Mouse (Mus musculus) spleen, postnatal 4 days (tissue): Measurements from ENCODE around the gene Atl3.

Experiments
- DNase-seq, 2 experiments: peaks; one replicate each; pipeline ENCODE4 v3.0.0; 2022; ENCODE audit warnings: low spot score in 2 of 2

The Atl3 gene

DNA sequence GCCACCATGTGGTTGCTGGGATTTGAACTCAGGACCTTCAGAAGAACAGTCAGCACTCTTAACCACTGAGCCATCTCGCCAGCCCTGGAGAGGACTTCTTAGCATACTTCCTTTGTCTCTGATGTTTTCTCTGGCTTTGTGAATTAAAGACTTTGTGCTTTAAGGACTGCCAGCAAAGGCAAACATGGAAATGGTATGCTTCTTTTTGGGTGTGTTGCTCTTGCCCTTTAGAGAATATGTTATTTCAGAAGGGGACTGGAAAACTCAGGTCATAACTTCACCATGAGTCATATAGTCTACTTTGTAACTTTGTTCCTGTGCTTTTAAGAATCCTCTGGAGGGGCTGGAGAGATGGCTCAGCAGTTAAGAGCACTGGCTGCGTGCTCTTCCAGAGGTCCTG is 5.0 kb downstream of the Atl3 start:
- DNase-seq, result no peak

DNA sequence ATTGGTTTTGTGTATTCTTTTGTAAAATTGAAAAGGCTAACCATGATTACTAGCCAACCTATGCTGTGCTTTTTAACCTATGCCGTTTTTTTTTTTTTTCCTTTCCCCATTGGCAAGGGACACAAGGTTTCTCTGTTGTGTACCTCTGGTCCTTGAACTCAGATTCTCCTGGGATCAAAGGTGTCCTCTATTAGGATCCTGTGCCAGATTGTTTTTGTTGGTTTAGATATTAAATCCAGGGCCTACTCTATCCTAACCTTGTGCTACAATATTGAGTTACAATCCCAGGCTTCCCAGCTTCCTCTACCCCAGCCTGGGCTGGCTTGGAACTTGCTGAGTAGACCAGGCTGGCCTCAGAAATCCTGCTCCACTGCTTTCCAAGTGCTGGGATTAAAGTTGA is 6.9 kb downstream of the Atl3 start:
- DNase-seq, result no peak

DNA sequence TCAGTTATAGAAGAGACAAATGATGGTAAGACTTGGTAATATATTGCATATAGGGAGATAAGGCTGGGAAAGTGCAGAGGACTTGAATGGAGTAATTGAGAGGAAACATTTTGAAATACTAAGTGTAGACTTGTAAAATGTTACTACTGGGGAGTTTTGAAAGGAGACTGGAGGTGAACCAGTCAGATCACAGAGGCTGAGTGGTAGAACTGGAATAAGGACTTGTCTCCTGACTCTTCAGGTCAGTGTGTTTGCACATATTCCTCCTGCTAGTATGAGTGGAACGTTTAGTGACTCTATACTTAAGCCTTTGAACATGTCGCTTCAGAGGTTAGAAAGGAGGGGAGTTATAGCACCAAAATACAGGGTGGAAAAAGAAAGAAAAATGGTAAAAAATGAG is 8.6 kb downstream of the Atl3 start:
- DNase-seq, result no peak

DNA sequence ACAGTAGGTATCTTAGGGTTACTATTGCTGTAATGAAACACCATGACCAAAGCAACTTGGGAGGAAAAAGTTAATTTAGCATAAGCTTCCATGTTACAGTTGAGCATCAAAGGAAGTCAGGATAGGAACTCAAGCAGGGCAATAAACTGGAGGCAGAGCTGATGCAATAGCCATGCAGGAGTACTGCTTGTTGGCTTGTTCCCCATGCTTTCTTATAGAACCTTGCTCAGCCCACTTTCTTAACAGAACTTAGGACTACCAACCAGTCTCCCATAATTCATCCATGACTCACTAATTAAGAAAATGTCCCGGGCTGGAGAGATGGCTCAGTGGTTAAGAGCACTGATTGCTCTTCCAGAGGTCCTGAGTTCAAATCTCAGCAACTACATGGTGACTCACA is 12.5 kb downstream of the Atl3 start:
- no peak for DNase-seq

DNA sequence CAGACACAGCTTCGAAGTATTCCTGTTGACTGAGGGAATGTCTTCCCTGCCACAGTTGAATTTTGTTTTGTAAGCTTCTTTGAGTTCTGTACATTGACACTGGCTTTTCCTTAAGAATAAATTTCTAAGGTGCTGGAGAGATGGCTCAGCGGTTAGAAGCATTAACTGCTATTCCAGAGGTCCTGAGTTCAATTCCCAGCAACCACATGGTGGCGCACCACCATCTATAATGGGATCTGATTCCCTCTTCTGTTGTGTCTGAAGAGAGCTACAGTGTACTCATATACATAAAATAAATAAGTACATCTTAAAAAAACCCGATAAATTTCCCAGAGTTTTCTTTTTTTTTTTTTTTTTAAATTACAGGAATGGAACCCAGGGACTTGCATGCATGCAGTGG is 14.2 kb downstream of the Atl3 start:
- no peak for DNase-seq

DNA sequence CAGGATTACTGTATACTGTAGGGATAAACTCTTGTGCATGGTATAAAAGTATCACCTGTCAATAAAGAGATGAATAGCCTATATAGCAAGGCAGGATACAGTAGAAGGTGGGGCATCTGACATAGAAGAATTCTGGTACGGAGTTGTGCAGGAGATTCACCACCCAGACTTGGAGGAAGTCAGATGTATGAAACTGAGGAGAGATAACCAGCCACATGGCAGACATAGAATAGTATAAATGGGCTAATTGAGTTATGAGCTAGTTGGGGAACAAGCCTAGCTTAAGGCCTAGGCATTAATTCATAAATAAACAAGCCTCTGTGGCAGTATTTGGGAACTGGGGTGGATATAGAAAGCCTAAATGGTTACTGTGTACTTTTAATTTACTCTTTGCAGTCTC is 22.6 kb downstream of the Atl3 start:
- no peak for DNase-seq

DNA sequence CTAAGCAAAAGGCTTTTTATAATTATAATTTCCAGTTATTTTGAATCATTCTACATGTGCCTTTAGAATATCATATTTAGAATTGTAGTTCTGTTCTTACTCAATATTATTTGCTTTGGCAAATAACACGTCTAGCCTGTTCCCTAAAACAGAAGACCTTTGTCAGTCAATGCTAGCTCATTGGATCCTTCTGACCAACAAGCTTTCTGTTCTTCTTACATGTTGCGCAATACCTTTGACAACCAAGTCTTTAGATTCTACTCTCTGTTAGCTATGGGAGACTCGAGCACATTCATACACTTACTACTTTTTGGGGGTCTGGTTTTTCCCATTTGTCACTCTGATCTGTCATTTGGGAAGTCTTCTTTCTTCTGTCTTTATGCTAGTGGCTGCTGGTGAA is 27.8 kb downstream of the Atl3 start:
- DNase-seq, result no peak

DNA sequence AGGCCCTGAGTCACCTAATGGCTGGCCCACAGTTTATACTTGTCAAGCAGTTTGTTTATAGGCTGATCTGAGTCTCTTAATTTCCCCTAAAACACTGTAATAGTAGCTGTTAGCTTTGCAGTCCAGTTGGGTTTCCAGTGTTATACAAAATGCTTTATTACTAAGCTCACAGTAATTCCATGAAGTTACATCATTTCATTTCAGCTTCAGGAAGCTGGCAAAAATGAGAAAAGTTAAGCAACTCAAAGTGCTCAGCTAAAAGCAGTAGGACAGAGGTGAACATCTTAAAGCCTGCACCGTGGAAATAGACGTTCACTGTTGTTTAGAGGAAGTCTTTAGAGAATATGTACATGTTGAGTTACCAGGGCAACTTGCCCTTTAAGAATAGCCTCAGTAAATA is 29.0 kb downstream of the Atl3 start:
- no peak for DNase-seq

DNA sequence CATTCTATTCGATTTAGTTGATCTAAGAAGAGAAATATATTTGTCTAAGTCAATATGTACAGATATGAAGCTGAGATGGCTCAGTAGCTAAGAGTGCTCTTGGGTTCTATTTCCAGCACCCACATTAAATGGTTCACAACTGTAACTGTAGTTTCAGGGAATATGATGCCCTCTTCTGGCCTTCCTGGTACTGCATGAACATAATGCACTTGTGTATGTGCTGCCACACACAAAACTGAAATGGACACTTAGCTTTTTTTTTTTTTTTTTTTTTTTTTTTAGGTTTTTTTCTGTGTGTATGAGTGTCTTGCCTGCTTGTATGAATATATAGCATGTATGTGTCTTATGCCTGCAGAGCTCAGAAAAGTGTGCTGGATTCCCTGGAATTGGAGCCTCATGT is 29.5 kb downstream of the Atl3 start:
- DNase-seq, result peak in 1 of 2 experiments; percentile 22

DNA sequence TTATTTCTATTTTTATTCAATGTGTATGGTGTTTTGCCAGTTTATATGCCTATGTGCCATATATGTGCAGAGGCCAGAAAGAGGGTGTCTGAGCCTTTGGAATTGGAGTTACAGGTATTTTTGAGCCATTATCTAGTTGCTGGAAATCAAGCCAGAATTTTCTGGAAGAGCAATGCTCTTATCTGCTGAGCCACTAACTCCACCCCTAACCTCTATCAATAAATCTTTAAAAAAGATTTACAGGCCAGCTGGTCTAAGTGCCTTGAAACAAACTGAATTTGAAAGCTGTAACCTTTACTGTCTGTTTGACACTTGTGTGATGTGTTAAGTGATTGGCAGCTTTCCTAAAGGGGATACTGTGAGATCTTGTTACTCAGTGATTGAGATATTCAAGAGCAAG is 29.9 kb downstream of the Atl3 start:
- no peak for DNase-seq

DNA sequence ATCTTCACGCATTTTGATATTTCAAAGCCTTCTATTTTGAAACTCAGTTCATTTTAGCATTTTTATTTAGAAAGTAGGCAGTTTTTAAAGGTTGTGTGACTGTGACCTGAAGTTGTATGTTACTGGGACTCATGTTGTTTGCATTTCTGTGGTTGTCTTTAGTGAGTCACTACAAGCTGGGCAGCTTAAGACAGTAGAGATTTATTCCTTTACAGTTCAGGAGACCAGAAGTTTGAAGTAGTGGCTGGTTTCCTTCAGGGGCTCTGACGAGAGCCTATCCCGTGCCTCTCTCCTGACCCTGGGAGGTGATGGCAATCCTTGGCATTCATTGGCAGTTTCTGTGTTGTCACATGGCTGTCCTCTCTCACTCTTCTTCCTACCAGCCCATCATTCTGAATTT is 31.0 kb downstream of the Atl3 start:
- no peak for DNase-seq

DNA sequence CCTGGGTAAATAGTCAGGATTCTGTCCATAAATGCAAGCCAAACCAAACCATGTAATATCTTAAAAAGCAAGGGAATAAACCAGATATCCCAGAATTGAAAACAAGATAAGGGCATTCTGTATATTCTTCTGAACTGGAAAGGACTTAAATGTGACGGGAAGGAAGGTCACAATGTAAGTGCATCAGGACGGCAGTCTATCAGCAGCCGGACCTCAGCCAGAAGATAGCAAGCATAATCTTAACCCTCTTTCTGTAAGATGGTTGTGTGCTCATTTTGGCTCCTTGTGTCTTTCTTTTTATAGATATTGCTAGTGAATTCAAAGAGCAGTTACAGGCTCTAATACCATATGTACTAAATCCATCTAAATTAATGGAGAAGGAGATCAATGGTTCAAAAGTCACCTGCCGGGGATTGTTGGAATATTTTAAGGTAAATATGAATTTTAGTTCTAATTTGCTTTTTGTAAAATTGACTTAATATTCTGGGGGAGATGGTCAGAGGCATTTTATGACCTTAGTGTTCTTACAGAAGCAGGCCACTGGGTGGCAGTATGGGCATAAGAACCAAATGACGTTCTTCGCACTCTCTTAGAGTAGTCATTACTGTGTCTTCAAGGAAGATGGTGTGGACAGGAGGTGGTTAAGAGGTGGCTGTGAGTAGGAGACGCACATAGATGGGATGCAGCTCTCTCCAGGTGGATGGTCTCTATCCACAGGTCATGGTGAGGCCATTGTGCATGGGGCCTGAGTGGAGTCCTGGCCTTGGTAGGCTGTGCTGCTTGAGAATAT is 35.0 kb downstream of the Atl3 start:
- peak; percentile 56 to 80 for DNase-seq

DNA sequence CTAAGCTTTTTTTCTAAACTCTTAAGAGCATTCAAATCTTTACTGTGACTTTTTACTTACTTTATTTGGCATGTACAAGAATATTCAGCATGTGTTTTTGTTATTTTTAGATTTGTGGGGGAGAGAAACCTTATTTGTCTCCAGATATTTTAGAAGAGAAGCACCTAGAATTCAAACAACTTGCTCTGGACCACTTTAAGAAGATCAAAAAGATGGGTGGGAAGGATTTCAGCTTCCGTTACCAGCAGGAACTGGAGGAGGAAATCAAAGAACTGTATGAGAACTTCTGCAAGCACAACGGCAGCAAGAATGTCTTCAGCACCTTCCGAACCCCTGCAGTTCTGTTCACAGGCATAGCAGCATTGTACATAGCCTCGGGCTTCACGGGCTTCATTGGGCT is 38.1 kb downstream of the Atl3 start:
- DNase-seq, result no peak

DNA sequence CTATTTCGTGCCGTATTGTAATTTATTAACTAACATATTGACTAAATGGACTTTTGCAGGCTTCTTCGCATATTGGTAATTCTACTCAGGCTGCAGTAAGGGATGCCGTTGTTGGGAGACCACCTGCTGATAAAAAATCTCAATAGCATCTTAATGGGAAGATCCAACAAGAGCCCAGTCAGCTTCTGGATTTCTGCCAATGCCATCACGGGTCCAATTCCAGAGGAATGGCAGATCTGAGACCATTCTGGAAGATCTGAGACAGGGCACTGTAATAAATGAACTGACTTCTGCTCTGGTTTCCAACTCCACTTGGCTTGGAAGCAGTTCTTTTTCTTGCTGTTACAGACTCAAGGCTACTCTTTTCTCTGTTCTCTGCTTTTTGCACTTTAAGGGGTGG is 40.1 kb downstream of the Atl3 start:
- no peak for DNase-seq

DNA sequence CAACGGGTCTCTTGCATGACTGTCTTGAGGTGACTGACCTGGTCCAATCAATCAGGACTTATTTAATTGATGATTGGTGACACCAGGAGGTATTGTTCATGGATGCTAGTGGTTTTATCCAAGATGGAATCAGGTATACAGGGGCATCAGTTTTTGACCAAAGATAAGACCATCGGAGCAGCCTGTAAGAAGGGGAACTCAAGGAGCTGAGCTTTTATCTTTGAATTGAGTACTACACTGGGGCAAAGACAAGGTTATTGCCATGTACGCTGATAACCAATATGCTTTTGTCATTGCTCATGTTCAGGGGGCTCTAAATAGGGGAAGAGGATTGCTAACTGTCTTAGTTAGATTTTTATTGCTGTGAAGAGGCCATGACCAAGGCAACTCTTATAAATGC is 55.1 kb downstream of the Atl3 start:
- no peak for DNase-seq

DNA sequence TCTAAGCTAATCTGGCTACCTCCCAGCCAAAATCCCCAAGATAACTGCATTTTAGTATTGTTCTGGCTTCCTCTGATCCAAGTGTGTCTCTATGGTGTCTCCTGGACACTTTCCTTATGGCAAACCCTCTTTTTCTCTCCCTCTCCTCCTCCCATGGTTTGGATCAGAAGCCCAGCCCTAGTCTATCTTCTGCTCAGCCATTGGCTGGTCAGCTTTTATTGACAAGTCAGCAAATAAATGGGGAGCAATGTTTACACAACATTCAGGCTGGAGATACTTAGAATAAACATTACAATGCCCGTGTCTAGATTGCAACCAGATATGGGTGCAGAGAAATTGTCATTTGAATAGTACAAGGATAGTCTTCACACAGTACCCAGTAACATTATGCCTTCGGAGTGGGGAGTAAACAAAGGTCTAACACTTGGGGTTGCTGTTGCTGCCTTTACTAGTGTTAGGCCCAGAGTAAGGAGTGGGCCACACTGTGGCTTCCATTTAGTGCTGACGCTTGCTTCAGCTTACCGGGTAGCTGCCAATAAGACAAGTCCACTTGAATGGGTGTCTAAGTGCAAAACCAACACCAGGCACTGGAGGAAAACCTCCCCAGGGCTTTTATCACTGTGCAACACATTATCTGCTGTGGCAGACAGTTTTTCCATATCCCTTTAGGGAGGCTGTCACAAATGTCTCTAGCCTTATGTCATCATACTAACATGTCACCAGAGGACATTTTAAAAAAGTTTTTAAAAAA is 57.9 kb downstream of the Atl3 start:
- DNase-seq, result peak in 1 of 2 experiments; percentile 31

DNA sequence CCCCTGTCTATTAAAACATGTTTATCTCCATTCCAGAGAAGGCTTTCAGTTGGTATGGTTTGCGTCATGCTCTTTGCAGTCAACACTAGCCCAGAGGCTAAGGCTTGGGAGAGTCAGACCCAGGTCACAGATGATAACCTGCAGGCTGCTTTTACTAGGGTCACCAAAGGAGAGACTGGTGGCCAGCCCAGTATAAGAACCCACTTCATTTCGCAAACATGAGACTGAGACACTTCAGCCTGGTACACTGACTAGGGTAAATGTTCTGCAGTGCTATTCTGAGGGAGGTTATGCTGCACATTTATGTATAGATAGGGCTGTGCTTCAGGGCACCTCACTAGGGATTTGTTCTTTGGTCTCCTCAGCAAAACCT is 58.4 kb downstream of the Atl3 start:
- DNase-seq, result no peak

DNA sequence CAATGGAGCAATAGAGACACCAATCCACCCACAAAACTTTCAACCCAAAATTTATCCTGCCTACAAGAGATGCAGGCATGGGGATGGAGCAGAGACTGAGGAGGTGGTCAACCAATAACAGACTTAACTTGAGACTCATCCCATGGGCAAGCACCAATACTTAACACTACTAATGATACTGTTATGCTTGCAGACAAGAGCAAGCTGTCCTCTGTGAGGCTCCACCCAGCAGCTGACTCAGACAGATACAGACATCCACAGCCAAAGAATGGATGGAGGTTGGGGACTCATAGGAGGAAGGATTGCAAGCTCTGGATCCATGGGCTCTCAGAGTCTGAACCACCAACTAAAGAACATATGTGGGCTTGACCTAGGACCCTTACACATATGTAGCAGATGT is 59.6 kb downstream of the Atl3 start:
- DNase-seq, result peak in 1 of 2 experiments; percentile 30

DNA sequence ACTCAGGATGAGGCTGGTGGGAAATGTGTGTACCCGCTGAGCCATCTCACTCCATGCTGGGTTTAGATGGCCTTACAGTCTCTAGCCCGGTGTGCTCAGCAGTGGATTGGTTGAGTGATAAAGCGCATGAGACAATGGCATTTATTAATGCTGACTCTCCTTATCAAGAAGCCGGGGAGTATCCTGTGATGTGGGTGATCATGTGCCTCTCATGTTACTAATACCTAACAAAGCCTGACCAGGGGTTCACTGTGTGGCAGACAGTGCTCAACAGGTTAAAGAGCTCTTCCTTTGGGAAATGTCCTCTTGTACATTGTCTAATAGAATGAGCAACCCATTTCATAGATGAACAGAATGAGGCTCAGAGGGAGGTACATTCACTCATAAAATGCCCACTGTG is 61.0 kb downstream of the Atl3 start:
- DNase-seq, result peak in 1 of 2 experiments; percentile 49

DNA sequence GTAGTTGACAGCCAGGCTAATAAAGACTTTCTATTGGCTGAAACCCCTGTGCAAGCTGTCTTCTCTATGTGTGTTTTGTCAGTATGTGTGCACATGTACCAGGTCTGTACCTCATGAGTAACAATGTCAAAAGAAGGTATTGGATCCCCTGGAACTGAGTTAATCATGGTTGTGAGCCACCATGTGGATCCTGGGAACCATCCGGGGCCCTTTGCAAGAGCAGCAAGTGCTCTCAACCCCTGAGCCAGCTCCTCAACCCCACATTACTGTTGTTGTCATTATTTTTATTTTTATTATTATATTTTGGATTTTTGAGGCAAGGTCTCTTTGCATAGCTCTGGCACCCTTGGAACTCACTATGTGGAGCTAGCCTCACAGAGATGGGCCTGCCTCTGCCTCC is 62.8 kb downstream of the Atl3 start:
- peak in 1 of 2 experiments; percentile 57 for DNase-seq

DNA sequence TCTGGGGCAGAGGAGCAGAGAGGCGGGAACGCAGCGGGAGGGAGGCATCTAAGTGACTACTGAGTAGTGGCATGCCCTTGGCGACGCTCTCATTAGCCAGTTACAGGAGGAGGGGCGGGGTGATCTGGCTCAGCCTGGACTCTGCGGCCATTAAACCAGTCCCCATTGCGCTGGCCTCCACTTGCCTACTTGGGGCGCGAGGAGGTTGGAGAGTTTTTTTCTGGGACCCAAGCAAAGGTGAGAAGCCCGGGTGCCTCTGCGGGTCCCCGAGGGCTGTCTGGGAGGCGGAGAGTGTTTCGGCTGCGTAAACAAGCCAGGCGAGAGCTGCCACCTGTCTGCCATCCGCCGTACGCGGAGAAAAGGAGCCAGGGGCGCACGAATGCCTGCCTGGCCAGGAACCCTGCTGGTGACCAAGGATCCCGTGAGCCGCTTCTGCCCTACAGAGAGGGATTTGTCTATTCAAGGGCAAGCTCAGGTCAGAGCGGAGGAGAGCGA is 63.5 kb downstream of the Atl3 start, which contains the start of gene Pla2g16:
TSS of gene Pla2g16 (plus strand) at position 132 of the 495 bp plus-strand sequence.
- DNase-seq, result peak; percentile 73 to 83

DNA sequence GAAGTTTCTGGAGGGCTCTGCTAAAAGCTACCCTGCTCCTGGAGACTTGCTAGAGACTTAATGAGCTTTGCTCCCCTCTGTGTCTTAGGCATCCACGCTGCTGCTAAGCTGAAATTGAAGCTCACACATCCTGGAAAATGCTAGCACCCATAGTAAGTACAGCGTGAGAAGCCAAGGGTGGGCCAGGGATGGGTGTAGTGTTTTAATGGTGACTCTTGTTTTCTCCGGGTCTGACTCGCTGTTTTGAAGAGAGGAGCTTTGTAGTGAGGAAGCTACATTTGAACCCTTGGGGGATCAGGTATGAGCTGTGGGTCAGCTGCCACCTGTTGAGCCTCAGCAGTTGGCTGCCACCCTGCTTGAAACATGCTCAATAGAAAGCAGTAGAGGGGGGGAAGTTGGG is 64.0 kb downstream of the Atl3 start:
- DNase-seq, result no peak

DNA sequence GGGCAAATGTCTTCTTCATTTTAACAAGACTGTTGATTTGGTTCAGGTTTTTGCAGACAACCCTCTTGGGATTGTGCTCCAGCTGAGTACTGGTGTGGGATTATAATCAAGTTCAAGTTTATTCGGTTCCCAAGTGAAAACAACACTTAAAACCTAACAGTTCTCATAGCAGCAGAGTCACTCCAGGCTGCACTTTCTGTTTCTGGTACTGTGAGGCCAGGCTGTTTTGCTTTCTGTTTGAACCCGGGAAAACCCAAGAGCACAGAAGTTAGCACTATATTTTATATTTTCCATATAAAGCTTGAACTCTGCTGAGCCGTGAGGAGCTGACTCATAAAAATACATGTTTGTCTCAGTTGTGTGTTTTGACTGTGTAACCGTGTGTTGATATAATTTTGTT is 64.8 kb downstream of the Atl3 start:
- DNase-seq, result no peak
